Mouse (Mus musculus) hindbrain, embryonic 12.5 days (tissue): Measurements from ENCODE around the gene Mctp2. TPM values are rescaled to one million over a fixed set of nuclear protein-coding genes. Genes with fewer than 3 reads are reported as not detected.
A peak's percentile ranks its signal among the peaks of the same experiment; 100 is the strongest.

Source experiments
- ATAC-seq: fragments of 200-750 bp; cut with Nextera tagmentation; 2 replicates; pipeline ENCODE4 v1.8.0; 2017; ENCODE audit warnings: moderate TSS enrichment; ENCODE audit not compliant: low FRiP score
- H3K27ac ChIP-seq: fragments of 300-500 bp; sonication (generic); 2 replicates; pipeline ENCODE4 v1.5.1; 2016; ENCODE audit warnings: mild to moderate bottlenecking
- H3K27me3 ChIP-seq: fragments of 300-500 bp; sonication (generic); 2 replicates; pipeline ENCODE4 v1.6.1; 2016; ENCODE audit warnings: mild to moderate bottlenecking
- H3K36me3 ChIP-seq: fragments of 300-500 bp; sonication (generic); 2 replicates; pipeline ENCODE4 v1.6.1; 2016; ENCODE audit warnings: mild to moderate bottlenecking
- H3K4me1 ChIP-seq: fragments of 300-500 bp; sonication (generic); 2 replicates; pipeline ENCODE4 v1.6.1; 2016
- H3K4me2 ChIP-seq: fragments of 300-500 bp; sonication (generic); replicated peaks from 2 replicates; pipeline ENCODE4 v1.6.1; 2016; ENCODE audit warnings: mild to moderate bottlenecking
- H3K4me3 ChIP-seq: fragments of 300-500 bp; sonication (generic); 2 replicates; pipeline ENCODE4 v1.5.1; 2016; ENCODE audit warnings: mild to moderate bottlenecking
- H3K9ac ChIP-seq: fragments of 300-500 bp; sonication (generic); 2 replicates; pipeline ENCODE4 v1.6.1; 2016; ENCODE audit warnings: mild to moderate bottlenecking, moderate library complexity
- H3K9me3 ChIP-seq: fragments of 300-500 bp; sonication (generic); replicated peaks from 2 replicates; pipeline ENCODE4 v1.6.1; 2016; ENCODE audit warnings: mild to moderate bottlenecking
- WGBS: fragments of 180-500 bp; shearing (Covaris S2); methylation state at CpG from one replicate; pipeline ENCODE4 v1.1.7; 2016; 5-methylcytosine and 5-hydroxymethylcytosine counted together
- polyA plus RNA-seq: library from polyadenylated mRNA; unstranded; fragments of >200 nt; fragmentation: Nextera tagmentation; extraction: Ambion mirVana; gene quantifications from 2 replicates; pipeline ENCODE4 v1.2.1, GENCODE M21; 2016

Mctp2 gene
- polyA plus RNA-seq, 1 experiment from 2014 or later, result 0.22 TPM

GRCm38 (mm10) chr7:72150799-72151708, 155.4 kb downstream of the Mctp2 start:
- Histone ChIP-seq H3K4me3 (no peak overlapping the region), H3K9me3 (no peaks in the 10 kb centered on the region), H3K4me2 (no peak overlapping the region), H3K4me1 (peaks cover 9% of the 10 kb centered on the region; the same call in 1 of the 2 replicates), H3K27ac (no peak overlapping the region), H3K36me3 (no peaks in the 10 kb centered on the region), H3K9ac (no peak overlapping the region), H3K27me3 (no peaks in the 10 kb centered on the region)
- WGBS, result 46% methylated on average over 7 of the region's 7 CpGs
- 0 out of 2 replicates have a peak, but pooled peaks have one; percentile 43 for ATAC-seq

- H3K27ac ChIP-seq, result no peak overlapping the region
- peaks cover 9% of the 10 kb centered on the region; the same call in 1 of the 2 replicates for H3K4me1 ChIP-seq
- 15% methylated on average over 3 of the region's 3 CpGs for WGBS
- no peaks in the 10 kb centered on the region for H3K36me3 ChIP-seq
- H3K9ac ChIP-seq, result no peak overlapping the region
- no peak for ATAC-seq
- no peaks in the 10 kb centered on the region for H3K27me3 ChIP-seq
- H3K9me3 ChIP-seq, result no peaks in the 10 kb centered on the region
- H3K4me2 ChIP-seq, result no peak overlapping the region
- no peak overlapping the region for H3K4me3 ChIP-seq
Measured at GRCm38 (mm10) chr7:72149073-72149472, 157.3 kb downstream of the Mctp2 start.

- Histone ChIP-seq H3K36me3 (no peaks in the 10 kb centered on the region), H3K4me1 (peaks cover 9% of the 10 kb centered on the region; the same call in 1 of the 2 replicates), H3K9ac (no peak overlapping the region), H3K4me3 (no peak overlapping the region), H3K27me3 (no peaks in the 10 kb centered on the region), H3K4me2 (no peak overlapping the region), H3K9me3 (no peaks in the 10 kb centered on the region), H3K27ac (no peak overlapping the region)
- no peak for ATAC-seq
Measured at GRCm38 (mm10) chr7:72146849-72147248, 159.6 kb downstream of the Mctp2 start.

GRCm38 (mm10) chr7:72145726-72146520, 160.5 kb downstream of the Mctp2 start:
- H3K27me3 ChIP-seq, result no peaks in the 10 kb centered on the region

GRCm38 (mm10) chr7:72138701-72139100, 167.7 kb downstream of the Mctp2 start:
- Histone ChIP-seq H3K36me3 (no peaks in the 10 kb centered on the region), H3K27ac (no peak overlapping the region), H3K4me3 (no peak overlapping the region), H3K9me3 (no peaks in the 10 kb centered on the region), H3K4me1 (no peaks in the 10 kb centered on the region), H3K27me3 (no peaks in the 10 kb centered on the region), H3K4me2 (no peak overlapping the region), H3K9ac (no peak overlapping the region)
- 96% methylated on average over 4 of the region's 4 CpGs for WGBS
- ATAC-seq, result no peak

More at GRCm38 (mm10) chr7:72145726-72146520, 160.5 kb downstream of the Mctp2 start:
- ATAC-seq, result no peak
- 79% methylated on average over 17 of the region's 17 CpGs for WGBS
- H3K4me2 ChIP-seq, result no peak overlapping the region
- no peak overlapping the region for H3K4me3 ChIP-seq
- no peaks in the 10 kb centered on the region for H3K36me3 ChIP-seq
- no peaks in the 10 kb centered on the region for H3K9me3 ChIP-seq
- no peak overlapping the region for H3K27ac ChIP-seq
- H3K4me1 ChIP-seq, result peaks cover 2% of the 10 kb centered on the region; the same call in 1 of the 2 replicates
- no peak overlapping the region for H3K9ac ChIP-seq

GRCm38 (mm10) chr7:72120986-72121385, 185.4 kb downstream of the Mctp2 start:
- H3K27me3 ChIP-seq, result no peaks in the 10 kb centered on the region
- H3K4me2 ChIP-seq, result no peak overlapping the region
- 77% methylated on average over 7 of the region's 7 CpGs for WGBS
- H3K36me3 ChIP-seq, result no peaks in the 10 kb centered on the region
- H3K9ac ChIP-seq, result no peak overlapping the region
- H3K9me3 ChIP-seq, result no peaks in the 10 kb centered on the region
- no peak overlapping the region for H3K4me3 ChIP-seq
- no peaks in the 10 kb centered on the region for H3K4me1 ChIP-seq
- ATAC-seq, result no peak
- H3K27ac ChIP-seq, result no peak overlapping the region

- 87% methylated on average over 3 of the region's 3 CpGs for WGBS
- Histone ChIP-seq H3K4me3 (no peak overlapping the region), H3K9me3 (no peaks in the 10 kb centered on the region), H3K27ac (no peak overlapping the region), H3K4me1 (no peaks in the 10 kb centered on the region), H3K9ac (no peak overlapping the region), H3K36me3 (no peaks in the 10 kb centered on the region), H3K4me2 (no peak overlapping the region), H3K27me3 (no peaks in the 10 kb centered on the region)
- ATAC-seq, result no peak
Measured at GRCm38 (mm10) chr7:72119713-72120112, 186.7 kb downstream of the Mctp2 start.

- H3K9me3 ChIP-seq, result no peaks in the 10 kb centered on the region
- H3K27me3 ChIP-seq, result no peaks in the 10 kb centered on the region
- no peak for ATAC-seq
- H3K4me1 ChIP-seq, result no peaks in the 10 kb centered on the region
- no peak overlapping the region for H3K27ac ChIP-seq
- no peak overlapping the region for H3K4me3 ChIP-seq
- no peak overlapping the region for H3K4me2 ChIP-seq
- WGBS, result 84% methylated on average over 4 of the region's 4 CpGs
- no peaks in the 10 kb centered on the region for H3K36me3 ChIP-seq
- no peak overlapping the region for H3K9ac ChIP-seq
Measured at GRCm38 (mm10) chr7:72117376-72118077, 188.9 kb downstream of the Mctp2 start.

GRCm38 (mm10) chr7:72115073-72115472, 191.3 kb downstream of the Mctp2 start:
- no peaks in the 10 kb centered on the region for H3K36me3 ChIP-seq
- no peak for ATAC-seq
- H3K27ac ChIP-seq, result no peak overlapping the region
- H3K4me1 ChIP-seq, result no peaks in the 10 kb centered on the region
- 93% methylated on average over 2 of the region's 2 CpGs for WGBS
- no peak overlapping the region for H3K4me2 ChIP-seq
- H3K27me3 ChIP-seq, result no peaks in the 10 kb centered on the region
- no peaks in the 10 kb centered on the region for H3K9me3 ChIP-seq
- no peak overlapping the region for H3K9ac ChIP-seq
- no peak overlapping the region for H3K4me3 ChIP-seq

- no peak for ATAC-seq
- no peaks in the 10 kb centered on the region for H3K27me3 ChIP-seq
- H3K27ac ChIP-seq, result no peak overlapping the region
- no peaks in the 10 kb centered on the region for H3K36me3 ChIP-seq
- no peak overlapping the region for H3K4me2 ChIP-seq
- no peaks in the 10 kb centered on the region for H3K9me3 ChIP-seq
- H3K4me1 ChIP-seq, result no peaks in the 10 kb centered on the region
- H3K4me3 ChIP-seq, result no peak overlapping the region
- H3K9ac ChIP-seq, result no peak overlapping the region
- 60% methylated on average over 6 of the region's 6 CpGs for WGBS
Measured at GRCm38 (mm10) chr7:72110578-72110977, 195.8 kb downstream of the Mctp2 start.

GRCm38 (mm10) chr7:72108639-72109399, 197.6 kb downstream of the Mctp2 start:
- WGBS, result 90% methylated on average over 3 of the region's 3 CpGs
- Histone ChIP-seq H3K27me3 (no peaks in the 10 kb centered on the region), H3K4me3 (no peak overlapping the region), H3K9ac (no peak overlapping the region), H3K27ac (no peak overlapping the region), H3K4me1 (no peaks in the 10 kb centered on the region), H3K36me3 (no peaks in the 10 kb centered on the region), H3K9me3 (no peaks in the 10 kb centered on the region), H3K4me2 (no peak overlapping the region)
- ATAC-seq, result no peak
